Mouse (Mus musculus) G1E (cell line): Measurements from ENCODE around the gene Sms. TPM values are rescaled to one million over a fixed set of nuclear protein-coding genes. Genes with fewer than 3 reads are reported as not detected.
A peak's percentile ranks its signal among the peaks of the same experiment; 100 is the strongest.

ENCODE experiments used
- ATAC-seq: 2 replicates; pipeline ENCODE4 v1.8.0; 2016; ENCODE audit warnings: mild to moderate bottlenecking; ENCODE audit not compliant: insufficient number of reproducible peaks, poor library complexity, low FRiP score, severe bottlenecking; ENCODE audit errors: extremely low read depth
- DNase-seq: peaks from one replicate; pipeline ENCODE4 v3.0.0; 2012; ENCODE audit warnings: low spot score
- H3K27me3 ChIP-seq: 2 replicates; pipeline ENCODE4 v1.6.1; 2012; ENCODE audit warnings: mild to moderate bottlenecking, low read length, inconsistent platforms; ENCODE audit not compliant: insufficient read depth
- H3K36me3 ChIP-seq: replicated peaks from 2 replicates; pipeline ENCODE3; 2012; ENCODE audit warnings: mild to moderate bottlenecking, inconsistent platforms
- H3K4me1 ChIP-seq: 2 replicates; pipeline ENCODE4 v1.6.1; 2012; ENCODE audit warnings: low read depth, low read length, inconsistent platforms, mixed read lengths; ENCODE audit not compliant: insufficient read depth
- H3K4me3 ChIP-seq: 2 replicates; pipeline ENCODE4 v1.5.1; 2012; ENCODE audit warnings: low read depth, mild to moderate bottlenecking, inconsistent platforms, low read length, moderate library complexity, mixed read lengths
- H3K9me3 ChIP-seq: replicated peaks from 2 replicates; pipeline ENCODE4 v1.6.1; 2012; ENCODE audit warnings: inconsistent platforms
- CTCF ChIP-seq: IDR thresholded peaks from 2 replicates; pipeline ENCODE4 v1.5.1; 2012; ENCODE audit warnings: low read depth, low read length, inconsistent platforms, mixed read lengths
- GATA1 ChIP-seq: IDR thresholded peaks from 2 replicates; pipeline ENCODE4 v1.6.1; 2012; ENCODE audit warnings: borderline replicate concordance, low read length, inconsistent platforms, mixed read lengths
- GATA2 ChIP-seq: IDR thresholded peaks from 2 replicates; pipeline ENCODE4 v1.6.1; 2012; ENCODE audit warnings: low read depth, low read length, inconsistent platforms, borderline replicate concordance
- POLR2AphosphoS5 ChIP-seq: IDR thresholded peaks from 2 replicates; pipeline ENCODE4 v1.6.1; 2012; ENCODE audit warnings: low read depth, low read length, inconsistent platforms; ENCODE audit not compliant: insufficient replicate concordance
- TAL1 ChIP-seq: conservative IDR thresholded peaks from 2 replicates; pipeline ENCODE4 v1.6.1; 2012; ENCODE audit warnings: low read depth, low read length, inconsistent platforms, mixed read lengths
- polyA plus RNA-seq: library from polyadenylated mRNA; stranded (reverse); fragments of >175 nt; gene quantifications from 2 replicates; pipeline ENCODE4 v1.2.3, GENCODE M21; 2012
- total RNA-seq, 2 experiments: library from RNA; stranded (forward) in 1 of 2; stranded (reverse) in 1 of 2; fragments of 200-1000 nt in 1 of 2; fragments of >200 nt in 1 of 2; fragmentation: Nextera tagmentation in 1 of 2; gene quantifications; 2 replicates each; pipeline ENCODE4 v1.2.3; 2014 to 2017

The Sms gene
- total and polyA plus RNA-seq, 3 experiments: 35.5 to 80.6 (median 76.3) TPM

DNA sequence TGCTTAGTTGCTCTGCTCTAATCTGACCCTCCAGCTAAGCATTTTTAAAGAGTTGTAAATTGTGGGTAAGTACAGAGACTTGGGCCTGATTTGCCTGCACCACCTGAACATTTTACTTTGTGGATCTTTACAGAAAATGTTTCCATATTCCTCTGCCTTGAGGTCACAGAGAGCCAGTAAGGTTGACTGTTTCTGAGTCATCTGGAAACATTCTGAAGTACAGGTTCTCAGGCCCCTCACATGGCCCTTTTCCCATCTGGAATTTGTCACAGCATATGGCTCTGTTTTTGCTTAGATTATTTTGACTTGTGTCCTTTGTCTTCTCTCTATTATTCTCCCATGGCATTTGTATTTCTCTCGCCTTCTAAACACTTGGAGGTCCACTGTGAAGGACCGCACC, 10.2 kb downstream of the Sms start:
- Histone ChIP-seq H3K9me3 (no peaks in the 10 kb centered on the region), H3K36me3 (peaks cover 6% of the 10 kb centered on the region), H3K27me3 (no peaks in the 10 kb centered on the region), H3K4me3 (no peak overlapping the region), H3K4me1 (0 out of 2 replicates have a peak, but pooled peaks cover 2% of the 10 kb centered on the region)
- TF ChIP-seq GATA2 (no peak), GATA1 (no peak)
- DNase-seq (no peak), ATAC-seq (no peak)

DNA sequence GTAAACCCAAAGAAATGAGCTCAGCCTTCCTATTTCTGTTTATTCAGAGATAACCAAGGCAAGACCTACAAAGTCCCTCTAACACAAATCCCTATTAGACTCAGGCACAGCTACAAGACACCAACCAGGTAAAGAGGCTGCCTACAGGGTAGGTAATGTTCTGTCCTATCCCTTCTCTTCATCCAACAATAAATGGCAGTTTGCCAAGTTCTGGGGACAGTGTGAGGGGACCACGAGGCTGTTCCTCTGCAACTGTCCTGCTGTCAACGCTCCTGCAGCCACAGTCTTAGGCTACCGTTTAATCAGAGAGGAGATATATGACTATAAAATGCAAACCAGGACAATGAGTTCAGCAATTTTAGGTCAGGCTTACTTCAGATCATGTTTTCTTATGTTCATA, 14.8 kb downstream of the Sms start:
- no peak for TF ChIP-seq POLR2AphosphoS5
- TF ChIP-seq GATA1: no peak
- no peak for TF ChIP-seq TAL1
- TF ChIP-seq GATA2: no peak
- TF ChIP-seq CTCF: no peak
- DNase-seq: no peak
- no peaks in the 10 kb centered on the region for H3K27me3 ChIP-seq
- H3K4me3 ChIP-seq: no peak overlapping the region
- 0 out of 2 replicates have a peak, but pooled peaks cover 2% of the 10 kb centered on the region for H3K4me1 ChIP-seq
- 0 out of 2 replicates have a peak, but pooled peaks have one; percentile 12 for ATAC-seq
- peaks cover 8% of the 10 kb centered on the region for H3K36me3 ChIP-seq
- no peaks in the 10 kb centered on the region for H3K9me3 ChIP-seq

GRCm38 (mm10) chrX:157476153-157476810, 15.8 kb downstream of the Sms start:
- no peak overlapping the region for H3K4me3 ChIP-seq
- ATAC-seq (peak; percentile 46; the same call in 1 of the 2 replicates), DNase-seq (no peak)
- H3K9me3 ChIP-seq: no peaks in the 10 kb centered on the region
- TF ChIP-seq CTCF (no peak), GATA2 (no peak), POLR2AphosphoS5 (no peak), GATA1 (no peak)
- peaks cover 11% of the 10 kb centered on the region for H3K36me3 ChIP-seq
- no peaks in the 10 kb centered on the region for H3K27me3 ChIP-seq
- 0 out of 2 replicates have a peak, but pooled peaks cover 2% of the 10 kb centered on the region for H3K4me1 ChIP-seq

GRCm38 (mm10) chrX:157471711-157472660, 20.1 kb downstream of the Sms start:
- ATAC-seq (no peak), DNase-seq (no peak)
- Histone ChIP-seq H3K27me3 (no peaks in the 10 kb centered on the region), H3K36me3 (peaks cover 29% of the 10 kb centered on the region), H3K4me3 (no peak overlapping the region), H3K9me3 (no peaks in the 10 kb centered on the region), H3K4me1 (no peaks in the 10 kb centered on the region)
- no peak for TF ChIP-seq GATA2
- no peak for TF ChIP-seq TAL1
- no peak for TF ChIP-seq GATA1
- no peak for TF ChIP-seq CTCF
- no peak for TF ChIP-seq POLR2AphosphoS5

GRCm38 (mm10) chrX:157468795-157469194, 23.3 kb downstream of the Sms start:
- Histone ChIP-seq H3K36me3 (peaks cover 46% of the 10 kb centered on the region), H3K9me3 (no peaks in the 10 kb centered on the region), H3K4me3 (no peak overlapping the region), H3K4me1 (no peaks in the 10 kb centered on the region), H3K27me3 (no peaks in the 10 kb centered on the region)
- no peak for TF ChIP-seq GATA1
- no peak for TF ChIP-seq TAL1
- no peak for TF ChIP-seq CTCF
- no peak for TF ChIP-seq POLR2AphosphoS5
- no peak for TF ChIP-seq GATA2
- DNase-seq (no peak), ATAC-seq (no peak)

- TF ChIP-seq TAL1: no peak
- no peak for TF ChIP-seq GATA1
- no peak for TF ChIP-seq CTCF
- no peak for TF ChIP-seq GATA2
- no peak for TF ChIP-seq POLR2AphosphoS5
- H3K27me3 ChIP-seq: no peaks in the 10 kb centered on the region
- H3K9me3 ChIP-seq: no peaks in the 10 kb centered on the region
- peaks cover 48% of the 10 kb centered on the region for H3K36me3 ChIP-seq
- ATAC-seq (no peak), DNase-seq (no peak)
- no peak overlapping the region for H3K4me3 ChIP-seq
- H3K4me1 ChIP-seq: no peaks in the 10 kb centered on the region
These were observed 24.0 kb downstream of the Sms start for GRCm38 (mm10) chrX:157468055-157468454.
